Mouse (Mus musculus): ENCODE results near the gene Shisa9.

- TF ChIP-seq EP300 (IDR thresholded peaks at IDR 0.05; ENCODE audit: low read depth) (no peak), CTCF (IDR thresholded peaks at IDR 0.05; ENCODE audit: low read depth) (no peak)
These were observed 51.7 kb downstream of the Shisa9 start for GRCm38 (mm10) chr16:12035626-12036025.

All from liver, embryonic 14.5 days (tissue).